Mouse (Mus musculus): ENCODE results near the gene Ube2i.

Gene Ube2i

DNA sequence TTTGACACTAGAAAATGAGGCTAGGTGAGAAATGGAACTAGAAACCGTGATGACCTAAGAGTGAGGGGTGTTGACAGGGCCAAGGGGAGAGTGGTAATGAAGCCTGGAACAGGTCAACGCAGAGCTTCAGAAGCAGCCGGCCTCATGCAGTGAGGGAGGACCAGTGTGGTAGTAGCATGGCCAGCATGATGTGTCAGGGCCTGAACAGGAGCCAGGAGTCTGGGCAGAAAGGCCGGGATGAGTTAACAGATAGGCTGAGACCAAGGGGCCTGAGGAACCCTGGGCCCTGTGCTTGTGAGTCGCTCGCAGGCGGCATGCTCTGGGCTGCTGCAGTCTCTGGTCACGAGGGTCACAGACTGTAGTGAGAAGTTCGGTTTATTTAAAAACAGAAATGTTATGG, 55.5 kb downstream of the Ube2i start:
- no peak for DNase-seq (ENCODE audit: low spot score in 2 of 2)

DNA sequence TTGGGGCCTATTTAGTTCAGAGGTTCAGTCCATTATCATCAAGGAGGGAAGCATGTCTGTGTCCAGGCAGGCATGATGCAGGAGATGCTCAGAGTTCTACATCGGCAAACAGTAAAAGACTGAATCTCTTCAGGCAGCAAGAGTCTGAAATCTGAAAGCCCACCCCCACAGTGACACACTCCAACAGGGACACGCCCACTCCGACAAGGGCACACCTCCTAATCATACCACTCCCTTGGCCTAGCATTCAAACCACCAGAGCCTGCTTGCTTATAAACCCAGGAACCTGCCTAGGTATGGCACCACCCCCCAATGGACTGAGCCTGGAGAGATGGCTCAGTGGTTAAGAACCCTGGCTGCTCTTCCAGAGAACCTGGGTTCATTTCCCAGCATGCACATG, 59.0 kb downstream of the Ube2i start:
- DNase-seq (ENCODE audit: low spot score in 2 of 2), result no peak

All from heart, adult 9 months (tissue).